Mouse (Mus musculus) neural tube, embryonic 11.5 days (tissue): ENCODE measurements around the gene Uqcr10. TPM values are rescaled to one million over a fixed set of nuclear protein-coding genes. Genes with fewer than 3 reads are reported as not detected.

ENCODE experiments used
- ATAC-seq: fragments of 200-750 bp; cut with Nextera tagmentation; 2 replicates; pipeline ENCODE4 v1.8.0; 2017; ENCODE audit warnings: moderate number of reproducible peaks, mild to moderate bottlenecking, moderate TSS enrichment, moderate library complexity; ENCODE audit not compliant: insufficient read depth, low FRiP score, low TSS enrichment
- DNase-seq: peaks from one replicate; pipeline ENCODE4 v3.0.0-alpha.2; 2015; ENCODE audit warnings: low spot score
- H3K27ac ChIP-seq: fragments of 300-500 bp; sonication (generic); 2 replicates; pipeline ENCODE4 v1.5.1; 2014; ENCODE audit warnings: low read depth, mild to moderate bottlenecking, low read length
- H3K27me3 ChIP-seq: fragments of 300-500 bp; sonication (generic); 2 replicates; pipeline ENCODE4 v1.6.1; 2014; ENCODE audit warnings: mild to moderate bottlenecking, low read length, mixed read lengths; ENCODE audit not compliant: control insufficient read depth, insufficient read depth
- H3K36me3 ChIP-seq: fragments of 300-500 bp; sonication (generic); 2 replicates; pipeline ENCODE4 v1.6.1; 2014; ENCODE audit warnings: mild to moderate bottlenecking, low read length, moderate library complexity, mixed read lengths; ENCODE audit not compliant: control insufficient read depth, insufficient read depth
- H3K4me1 ChIP-seq: fragments of 300-500 bp; sonication (generic); 2 replicates; pipeline ENCODE4 v1.6.1; 2014; ENCODE audit warnings: low read length, mixed read lengths; ENCODE audit not compliant: control insufficient read depth, insufficient read depth
- H3K4me2 ChIP-seq: fragments of 300-500 bp; sonication (generic); 2 replicates; pipeline ENCODE4 v1.6.1; 2014; ENCODE audit warnings: low read depth, mild to moderate bottlenecking, moderate library complexity
- H3K4me3 ChIP-seq: fragments of 300-500 bp; sonication (generic); 2 replicates; pipeline ENCODE4 v1.5.1; 2014; ENCODE audit warnings: low read depth, low read length
- H3K9ac ChIP-seq: fragments of 300-500 bp; sonication (generic); 2 replicates; pipeline ENCODE4 v1.6.1; 2014; ENCODE audit warnings: mild to moderate bottlenecking, low read length
- H3K9me3 ChIP-seq: fragments of 300-500 bp; sonication (generic); 2 replicates; pipeline ENCODE4 v1.6.1; 2016; ENCODE audit warnings: low read length; ENCODE audit not compliant: control insufficient read depth
- WGBS: fragments of 180-500 bp; shearing (Covaris S2); extraction: QIAGEN DNeasy Blood & Tissue Kit; methylation state at CpG from one replicate; pipeline ENCODE4 v1.1.7; 2014; 5-methylcytosine and 5-hydroxymethylcytosine counted together
- polyA plus RNA-seq: library from polyadenylated mRNA; unstranded; fragments of >200 nt; fragmentation: Nextera tagmentation; extraction: Ambion mirVana; gene quantifications from 2 replicates; pipeline ENCODE4 v1.2.1, GENCODE M21; 2014

Uqcr10 gene
- polyA plus RNA-seq, 1 experiment from 2014 or later = 505 TPM

GRCm38 (mm10) chr11:4660309-4661025 lies 43.7 kb downstream of the Uqcr10 start:
- no peaks in the 10 kb centered on the region for H3K36me3 ChIP-seq
- no peaks in the 10 kb centered on the region for H3K9me3 ChIP-seq
- no peaks in the 10 kb centered on the region for H3K4me1 ChIP-seq
- no peak overlapping the region for H3K4me2 ChIP-seq
- H3K27me3 ChIP-seq = no peaks in the 10 kb centered on the region
- no peak overlapping the region for H3K9ac ChIP-seq
- ATAC-seq (no peak), DNase-seq (no peak)
- no peak overlapping the region for H3K4me3 ChIP-seq
- no peak overlapping the region for H3K27ac ChIP-seq
- WGBS = 88% methylated on average over 7 of the region's 7 CpGs

DNA sequence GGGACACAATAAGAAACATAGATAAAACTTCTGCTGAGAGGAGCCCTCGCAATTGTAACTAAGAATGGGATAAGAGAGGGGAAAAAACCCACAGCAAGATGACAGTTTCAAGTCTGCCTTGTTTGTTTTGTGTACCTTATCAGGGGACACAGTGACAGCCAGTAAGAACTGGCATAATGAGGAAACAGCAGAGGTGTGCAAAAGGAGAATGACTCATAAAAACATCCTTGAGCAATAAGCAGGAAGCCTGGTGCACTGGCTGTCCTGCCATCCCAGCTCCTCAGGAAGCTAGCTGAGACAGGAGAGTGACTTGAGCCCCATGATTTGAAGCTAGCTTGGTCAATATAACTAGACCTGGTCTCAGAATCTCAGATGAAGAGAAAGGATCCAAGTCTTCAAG lies 44.3 kb downstream of the Uqcr10 start:
- H3K9ac ChIP-seq = no peak overlapping the region
- no peak overlapping the region for H3K4me3 ChIP-seq
- no peak for DNase-seq
- no peaks in the 10 kb centered on the region for H3K9me3 ChIP-seq
- no peak overlapping the region for H3K4me2 ChIP-seq
- H3K27me3 ChIP-seq = no peaks in the 10 kb centered on the region
- H3K27ac ChIP-seq = no peak overlapping the region
- 94% methylated on average over 1 of the region's 1 CpGs for WGBS
- no peak for ATAC-seq
- H3K4me1 ChIP-seq = no peaks in the 10 kb centered on the region
- H3K36me3 ChIP-seq = no peaks in the 10 kb centered on the region

Other genes with a start within 250 kb of the Uqcr10 start
- 30.2 and 36.8 TPM in 2 replicates for gene Mtmr3, start 109.5 kb downstream of the Uqcr10 start, polyA plus RNA-seq
- gene Gm11032, start 84.3 kb downstream of the Uqcr10 start, polyA plus RNA-seq = not detected in 2 replicates
- 35.0 and 36.1 TPM in 2 replicates for gene Ascc2, start 66.6 kb downstream of the Uqcr10 start, polyA plus RNA-seq
- 75.5 and 82.3 TPM in 2 replicates for gene Zmat5, start 336 bp upstream of the Uqcr10 start, polyA plus RNA-seq
- 2.6 and 3.4 TPM in 2 replicates for gene Cabp7, start 42.4 kb upstream of the Uqcr10 start, polyA plus RNA-seq
- 56.6 and 67.7 TPM in 2 replicates for gene Nf2, start 145.2 kb upstream of the Uqcr10 start, polyA plus RNA-seq
- 80.4 and 82.9 TPM in 2 replicates for gene Nipsnap1, start 169.6 kb upstream of the Uqcr10 start, polyA plus RNA-seq
- gene Thoc5, start 191.0 kb upstream of the Uqcr10 start, polyA plus RNA-seq = 56.5 and 61.1 TPM in 2 replicates
- 1.4 and 1.9 TPM in 2 replicates for gene Nefh, start 243.7 kb upstream of the Uqcr10 start, polyA plus RNA-seq